ENCODE assay signal across 17 mouse cellular contexts in the genomic region with DNA sequence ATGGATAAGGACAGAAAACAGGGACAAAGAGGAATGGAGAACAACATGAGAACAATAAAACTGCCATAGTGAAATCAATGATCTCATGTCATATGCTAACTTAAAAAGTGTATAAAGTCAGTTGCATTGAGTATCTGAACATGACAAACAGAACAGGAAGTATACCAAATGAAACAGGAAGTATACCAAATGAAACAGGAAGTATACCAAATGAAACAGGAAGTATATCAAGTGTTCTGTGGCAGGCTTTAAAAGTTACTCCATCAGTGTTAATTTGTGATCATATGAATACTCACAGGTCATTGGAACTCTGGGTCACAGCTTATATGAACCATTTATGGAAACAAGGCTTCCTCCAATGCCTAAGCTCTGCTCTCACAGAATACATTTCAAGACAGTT.
"Had no signal": no experiment of that assay in that cellular context is flagged by ENCODE, and none has a peak within 500 bp of the region (broad histone marks: within the 10 kb centered on the region; RNA-seq: fewer than 3 reads in every experiment).

No protein-coding gene starts in this region.

- H3K36me3 ChIP-seq: liver, embryonic 13.5 days; liver, embryonic 15.5 days; lung, embryonic 15.5 days; midbrain, embryonic 10.5 days; midbrain, embryonic 12.5 days; neural tube, embryonic 12.5 days; stomach, embryonic 15.5 days had no signal

- ATAC-seq: liver, postnatal 0 days; lung, postnatal 0 days; midbrain, embryonic 16.5 days had no signal

- H3K9ac ChIP-seq: liver, embryonic 13.5 days; liver, embryonic 15.5 days; liver, postnatal 0 days; lung, embryonic 15.5 days; midbrain, embryonic 12.5 days; neural tube, embryonic 12.5 days; stomach, embryonic 15.5 days had no signal

- H3K4me3 ChIP-seq: liver, embryonic 13.5 days; liver, embryonic 15.5 days; lung, embryonic 15.5 days; midbrain, embryonic 10.5 days; midbrain, embryonic 12.5 days; neural tube, embryonic 12.5 days; stomach, embryonic 15.5 days had no signal

- H3K27me3 ChIP-seq: liver, embryonic 13.5 days; liver, embryonic 15.5 days; lung, embryonic 15.5 days; midbrain, embryonic 12.5 days; neural tube, embryonic 12.5 days; stomach, embryonic 15.5 days had no signal

- H3K4me1 ChIP-seq: liver, embryonic 13.5 days; liver, embryonic 15.5 days; lung, embryonic 15.5 days; midbrain, embryonic 10.5 days; neural tube, embryonic 12.5 days; stomach, embryonic 15.5 days had no signal

- H3K27ac ChIP-seq: liver, embryonic 13.5 days; liver, embryonic 15.5 days; lung, embryonic 15.5 days; midbrain, embryonic 10.5 days; midbrain, embryonic 12.5 days; neural tube, embryonic 12.5 days; stomach, embryonic 15.5 days; stomach, postnatal 0 days had no signal

- DNase-seq: liver, embryonic 13.5 days; liver, postnatal 0 days; lung, adult 2 months; lung, postnatal 4 days; right cerebral cortex, postnatal 14 days; thymus, adult 2 months; thymus, postnatal 25 days; thymus, postnatal 4 days had no signal

- H3K9me3 ChIP-seq: liver, embryonic 13.5 days; liver, embryonic 15.5 days; lung, embryonic 15.5 days; midbrain, embryonic 10.5 days; midbrain, embryonic 12.5 days; neural tube, embryonic 12.5 days; stomach, embryonic 15.5 days had no signal

- H3K4me2 ChIP-seq: liver, embryonic 13.5 days; liver, embryonic 15.5 days; lung, embryonic 15.5 days; midbrain, embryonic 12.5 days; neural tube, embryonic 12.5 days; stomach, embryonic 15.5 days had no signal
